Mouse (Mus musculus) lung, embryonic 14.5 days (tissue): Measurements from ENCODE around the gene P2rx5. TPM values are rescaled to one million over a fixed set of nuclear protein-coding genes. Genes with fewer than 3 reads are reported as not detected.

ENCODE experiments used
- ATAC-seq: fragments of 200-750 bp; cut with Nextera tagmentation; 2 replicates; pipeline ENCODE4 v1.8.0; 2017; ENCODE audit warnings: mild to moderate bottlenecking, moderate TSS enrichment, moderate library complexity; ENCODE audit not compliant: insufficient read depth
- DNase-seq: peaks from one replicate; pipeline ENCODE4 v3.0.0-alpha.2; 2015
- H3K27ac ChIP-seq: fragments of 300-500 bp; sonication (generic); 2 replicates; pipeline ENCODE4 v1.5.1; 2014; ENCODE audit warnings: low read depth, mild to moderate bottlenecking, moderate library complexity
- H3K27me3 ChIP-seq: fragments of 300-500 bp; sonication (generic); 2 replicates; pipeline ENCODE4 v1.6.1; 2014; ENCODE audit warnings: low read length, control low read depth; ENCODE audit not compliant: insufficient read depth
- H3K36me3 ChIP-seq: fragments of 300-500 bp; sonication (generic); 2 replicates; pipeline ENCODE4 v1.6.1; 2014; ENCODE audit warnings: control low read depth; ENCODE audit not compliant: insufficient read depth
- H3K4me1 ChIP-seq: fragments of 300-500 bp; sonication (generic); 2 replicates; pipeline ENCODE4 v1.6.1; 2014; ENCODE audit warnings: antibody characterized with exemption, control low read depth; ENCODE audit not compliant: insufficient read depth
- H3K4me2 ChIP-seq: fragments of 300-500 bp; sonication (generic); 2 replicates; pipeline ENCODE4 v1.6.1; 2014; ENCODE audit warnings: mild to moderate bottlenecking
- H3K4me3 ChIP-seq: fragments of 300-500 bp; sonication (generic); 2 replicates; pipeline ENCODE4 v1.5.1; 2014; ENCODE audit warnings: low read depth, low read length
- H3K9ac ChIP-seq: fragments of 300-500 bp; sonication (generic); 2 replicates; pipeline ENCODE4 v1.6.1; 2014
- H3K9me3 ChIP-seq: fragments of 300-500 bp; sonication (generic); 2 replicates; pipeline ENCODE4 v1.6.1; 2016; ENCODE audit warnings: low read depth, low read length, control low read depth
- CTCF ChIP-seq: IDR thresholded peaks from 2 replicates; pipeline ENCODE4 v1.5.1; 2016; ENCODE audit warnings: antibody characterized with exemption, low read depth
- WGBS: fragments of 180-500 bp; shearing (Covaris S2); extraction: QIAGEN DNeasy Blood & Tissue Kit; methylation state at CpG from one replicate; pipeline ENCODE4 v1.1.7; 2014; 5-methylcytosine and 5-hydroxymethylcytosine counted together
- polyA plus RNA-seq: library from polyadenylated mRNA; unstranded; fragments of >200 nt; fragmentation: Nextera tagmentation; extraction: Ambion mirVana; gene quantifications from 2 replicates; pipeline ENCODE4 v1.2.1, GENCODE M21; 2014

P2rx5 gene
- polyA plus RNA-seq, 1 experiment from 2014 or later, result 0.21 TPM

GRCm38 (mm10) chr11:73185872-73186615 is 25.8 kb downstream of the P2rx5 start:
- H3K9me3 ChIP-seq, result no peaks in the 10 kb centered on the region
- peaks cover 32% of the 10 kb centered on the region for H3K36me3 ChIP-seq
- H3K4me3 ChIP-seq, result no peak overlapping the region
- no peak for TF ChIP-seq CTCF
- no peak for DNase-seq
- ATAC-seq, result no peak
- no peak overlapping the region for H3K9ac ChIP-seq
- H3K27me3 ChIP-seq, result no peaks in the 10 kb centered on the region
- H3K4me2 ChIP-seq, result no peak overlapping the region
- H3K4me1 ChIP-seq, result no peaks in the 10 kb centered on the region
- 86% methylated on average over 10 of the region's 10 CpGs for WGBS
- H3K27ac ChIP-seq, result no peak overlapping the region

DNA sequence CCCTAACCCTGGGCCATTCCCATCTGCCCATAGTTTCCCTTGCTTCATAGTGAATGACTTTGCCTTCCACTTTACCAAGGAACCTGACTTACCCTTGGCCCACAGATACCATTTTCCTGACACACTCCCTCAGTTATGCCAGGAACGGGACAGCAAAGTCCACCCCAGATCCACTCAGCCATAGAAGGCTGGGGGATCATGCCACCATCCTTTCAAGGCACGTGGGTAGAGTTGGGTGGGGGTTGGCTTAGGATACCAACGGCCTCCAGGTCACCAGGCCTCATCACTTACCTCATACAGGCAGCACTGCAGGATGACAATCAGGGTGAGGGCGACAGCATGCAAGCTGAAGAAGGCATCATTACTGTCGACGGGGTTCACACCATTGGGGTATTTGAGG is 27.0 kb downstream of the P2rx5 start:
- 86% methylated on average over 6 of the region's 6 CpGs for WGBS
- Histone ChIP-seq H3K4me1 (no peaks in the 10 kb centered on the region), H3K27ac (no peak overlapping the region), H3K9ac (no peak overlapping the region), H3K4me3 (no peak overlapping the region), H3K9me3 (no peaks in the 10 kb centered on the region), H3K4me2 (no peak overlapping the region), H3K36me3 (peaks cover 29% of the 10 kb centered on the region), H3K27me3 (no peaks in the 10 kb centered on the region)
- DNase-seq (no peak), ATAC-seq (no peak)
- TF ChIP-seq CTCF, result no peak

GRCm38 (mm10) chr11:73193047-73193446 is 32.8 kb downstream of the P2rx5 start:
- WGBS, result 76% methylated on average over 6 of the region's 6 CpGs
- Histone ChIP-seq H3K9ac (no peak overlapping the region), H3K4me1 (no peaks in the 10 kb centered on the region), H3K4me2 (no peak overlapping the region), H3K27me3 (no peaks in the 10 kb centered on the region), H3K27ac (no peak overlapping the region), H3K4me3 (no peak overlapping the region), H3K9me3 (no peaks in the 10 kb centered on the region), H3K36me3 (0 out of 2 replicates have a peak, but pooled peaks cover 4% of the 10 kb centered on the region)
- no peak for DNase-seq
- TF ChIP-seq CTCF, result no peak
- no peak for ATAC-seq

DNA sequence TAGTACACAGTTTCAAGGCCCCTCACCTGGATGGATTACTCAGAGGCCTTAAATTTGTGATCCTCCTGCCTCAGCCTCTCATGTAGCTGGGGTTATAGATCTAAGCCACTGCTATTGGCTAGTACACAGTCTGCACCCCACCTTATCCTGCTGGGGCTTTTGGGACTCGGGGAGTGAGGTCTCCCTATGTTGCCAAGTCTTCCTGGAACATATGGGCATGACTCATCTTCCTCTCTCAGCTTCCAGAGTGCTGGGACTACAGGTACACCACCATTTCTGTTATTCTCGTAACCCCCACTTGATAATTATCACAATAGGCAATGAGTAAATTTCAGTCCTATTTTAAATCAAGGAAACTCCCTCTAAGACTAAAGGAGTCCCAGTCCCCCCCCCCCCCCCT is 34.2 kb downstream of the P2rx5 start:
- H3K27ac ChIP-seq, result no peak overlapping the region
- H3K27me3 ChIP-seq, result no peaks in the 10 kb centered on the region
- DNase-seq (no peak), ATAC-seq (no peak)
- no peaks in the 10 kb centered on the region for H3K9me3 ChIP-seq
- no peak overlapping the region for H3K4me3 ChIP-seq
- TF ChIP-seq CTCF, result no peak
- H3K9ac ChIP-seq, result no peak overlapping the region
- H3K4me2 ChIP-seq, result no peak overlapping the region
- WGBS, result 60% methylated on average over 2 of the region's 2 CpGs
- H3K4me1 ChIP-seq, result no peaks in the 10 kb centered on the region
- 0 out of 2 replicates have a peak, but pooled peaks cover 4% of the 10 kb centered on the region for H3K36me3 ChIP-seq

- TF ChIP-seq CTCF, result no peak
- no peaks in the 10 kb centered on the region for H3K36me3 ChIP-seq
- no peak for DNase-seq
- 11% methylated on average over 1 of the region's 1 CpGs for WGBS
- H3K27me3 ChIP-seq, result no peaks in the 10 kb centered on the region
- peak overlapping the region; percentile 97 for H3K4me2 ChIP-seq
- no peak for ATAC-seq
- no peak overlapping the region for H3K27ac ChIP-seq
- H3K4me1 ChIP-seq, result no peaks in the 10 kb centered on the region
- peak overlapping the region; percentile 69 for H3K9ac ChIP-seq
- H3K9me3 ChIP-seq, result no peaks in the 10 kb centered on the region
- H3K4me3 ChIP-seq, result peak overlapping the region; percentile 61
Measured at GRCm38 (mm10) chr11:73198190-73198589, 38.0 kb downstream of the P2rx5 start.

DNA sequence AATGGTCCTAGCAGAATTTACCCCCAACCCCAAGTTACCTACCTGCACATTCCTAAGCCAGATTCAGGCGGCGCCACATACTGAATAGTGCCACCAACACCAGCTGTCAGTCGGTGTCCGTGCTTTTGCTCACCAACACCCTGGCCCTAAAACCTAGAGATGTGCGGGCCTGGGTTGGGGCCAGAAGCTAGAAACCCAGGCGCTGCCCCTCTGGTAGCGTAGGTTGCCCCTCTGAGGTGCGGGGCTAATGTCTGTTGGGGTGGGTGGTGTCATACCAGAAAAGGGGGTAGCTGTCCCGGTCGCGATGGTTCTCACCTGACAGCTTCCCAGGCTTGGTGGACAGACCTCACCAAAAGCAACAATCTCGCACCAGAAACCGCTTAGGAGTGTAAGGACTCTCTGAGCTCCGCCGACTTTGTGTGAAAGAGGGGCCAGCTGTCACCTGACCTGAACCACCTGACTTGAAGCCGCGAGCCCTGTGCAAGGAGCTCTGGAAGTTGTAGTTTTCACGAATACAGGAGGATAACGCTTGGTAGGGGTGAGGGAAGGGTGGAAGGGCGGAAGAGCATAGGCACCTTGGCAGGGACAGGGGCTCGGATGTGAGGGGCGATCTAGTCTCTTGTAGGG is 38.5 kb downstream of the P2rx5 start, which contains the start of gene Ctns:
Gene Ctns, minus strand, starts transcription at position 440 of the 627 bp plus-strand sequence.
- TF ChIP-seq CTCF, result no peak
- 1% methylated on average over 22 of the region's 22 CpGs for WGBS
- Histone ChIP-seq H3K4me2 (peak within 1 kb of the TSS; percentile 97), H3K27ac (no peak within 1 kb of the TSS), H3K9me3 (no peaks in the 10 kb centered on the region), H3K4me1 (no peaks in the 10 kb centered on the region), H3K9ac (peak within 1 kb of the TSS; percentile 69), H3K36me3 (no peaks in the 10 kb centered on the region), H3K27me3 (no peaks in the 10 kb centered on the region), H3K4me3 (peak within 1 kb of the TSS; percentile 61)
- ATAC-seq, result peak; percentile 96
- DNase-seq, result peak; percentile 84

DNA sequence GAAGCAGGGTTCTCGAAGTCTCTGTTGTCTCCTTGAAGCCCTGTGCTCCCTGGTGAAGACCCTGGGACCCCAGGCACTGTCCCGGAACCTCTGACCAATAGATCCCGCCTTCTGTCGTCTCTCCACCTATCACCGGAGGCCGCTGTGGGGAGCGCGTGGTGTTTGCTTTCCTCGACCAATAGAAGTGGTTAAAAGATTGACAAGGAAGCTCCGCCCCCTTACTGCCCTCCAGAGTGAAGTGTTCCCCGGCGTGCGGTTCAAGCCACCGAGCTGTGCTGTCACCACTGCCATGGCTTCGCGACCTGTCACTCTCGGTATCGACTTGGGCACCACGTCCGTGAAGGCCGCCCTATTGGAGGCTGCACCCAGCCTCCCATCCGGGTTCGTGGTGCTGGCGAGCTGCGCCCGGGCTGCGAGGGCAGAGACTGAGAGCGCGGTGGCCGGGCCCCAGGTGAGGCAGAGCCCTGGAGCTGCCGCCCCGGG is 39.0 kb downstream of the P2rx5 start, which contains the start of gene Shpk:
Gene Shpk, plus strand, starts transcription at position 231 of the 483 bp plus-strand sequence.
- Histone ChIP-seq H3K27ac (no peak within 1 kb of the TSS), H3K4me3 (peak within 1 kb of the TSS; percentile 61), H3K4me1 (no peaks in the 10 kb centered on the region), H3K36me3 (no peaks in the 10 kb centered on the region), H3K9ac (peak within 1 kb of the TSS; percentile 69), H3K27me3 (no peaks in the 10 kb centered on the region), H3K4me2 (peak within 1 kb of the TSS; percentile 97), H3K9me3 (no peaks in the 10 kb centered on the region)
- peak; percentile 98 for ATAC-seq
- under 1% methylated on average over 32 of the region's 32 CpGs for WGBS
- TF ChIP-seq CTCF, result 0 out of 2 replicates have a peak, but pooled peaks have one; percentile 4
- peak; percentile 97 for DNase-seq
